Mouse (Mus musculus): ENCODE measurements at regions not wholly inside any gene's neighbourhood (a gene's known extent, or its start where the extent isn't known, plus 50 kb on each side); places are given as distances from the start of the nearest gene placed in this dataset.

DNA sequence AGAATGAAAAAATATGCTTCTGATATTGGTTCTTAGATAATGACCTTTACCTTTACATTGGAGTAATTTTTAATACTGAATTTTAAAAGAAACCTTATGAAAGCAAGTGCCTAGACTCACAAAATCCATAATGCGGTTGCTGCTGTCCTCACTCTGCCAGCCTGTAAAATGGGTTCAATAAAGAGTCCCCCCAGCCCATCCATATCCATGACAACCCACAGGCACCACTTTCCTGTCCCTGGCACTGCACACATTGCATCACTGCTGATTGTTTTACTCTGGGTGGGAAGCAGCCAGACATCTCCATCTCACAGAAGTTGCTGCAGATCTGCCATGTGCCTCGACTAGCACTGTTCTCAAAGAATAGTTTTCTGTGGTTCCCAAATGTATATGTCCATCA lies 110.3 kb upstream of the Tmc3 start:
- no peak for TF ChIP-seq CTCF (IDR thresholded peaks at IDR 0.05; ENCODE audit: extremely low read depth, insufficient read depth, insufficient read length, insufficient replicate concordance)
- TF ChIP-seq POLR2A (IDR thresholded peaks at IDR 0.05; ENCODE audit: low read depth, low read length): no peak

All from spleen, adult 2 months (tissue).